Mouse (Mus musculus) neural tube, embryonic 14.5 days (tissue): ENCODE data around the gene Magi2. TPM values are rescaled to one million over a fixed set of nuclear protein-coding genes. Genes with fewer than 3 reads are reported as not detected.

Source experiments
- ATAC-seq: fragments of 200-750 bp; cut with Nextera tagmentation; 2 replicates; pipeline ENCODE4 v1.8.0; 2017; ENCODE audit warnings: low read depth, mild to moderate bottlenecking, moderate TSS enrichment, moderate library complexity
- H3K27ac ChIP-seq: fragments of 300-500 bp; sonication (generic); 2 replicates; pipeline ENCODE4 v1.5.1; 2014; ENCODE audit warnings: low read depth, mild to moderate bottlenecking, control low read depth, low read length, moderate library complexity, mixed read lengths
- H3K27me3 ChIP-seq: fragments of 300-500 bp; sonication (generic); 2 replicates; pipeline ENCODE4 v1.6.1; 2014; ENCODE audit warnings: low read length; ENCODE audit not compliant: control insufficient read depth, insufficient read depth
- H3K36me3 ChIP-seq: fragments of 300-500 bp; sonication (generic); 2 replicates; pipeline ENCODE4 v1.6.1; 2014; ENCODE audit warnings: low read length, mixed read lengths; ENCODE audit not compliant: control insufficient read depth, insufficient read depth
- H3K4me1 ChIP-seq: fragments of 300-500 bp; sonication (generic); 2 replicates; pipeline ENCODE4 v1.6.1; 2014; ENCODE audit warnings: low read length; ENCODE audit not compliant: control insufficient read depth, insufficient read depth
- H3K4me2 ChIP-seq: fragments of 300-500 bp; sonication (generic); 2 replicates; pipeline ENCODE4 v1.6.1; 2014; ENCODE audit warnings: mild to moderate bottlenecking, low read depth, low read length, control low read depth
- H3K4me3 ChIP-seq: fragments of 300-500 bp; sonication (generic); 2 replicates; pipeline ENCODE4 v1.5.1; 2014; ENCODE audit warnings: low read depth, low read length, control low read depth, mixed read lengths
- H3K9ac ChIP-seq: fragments of 300-500 bp; sonication (generic); replicated peaks from 2 replicates; pipeline ENCODE4 v1.6.1; 2014; ENCODE audit warnings: low read depth, mild to moderate bottlenecking, control low read depth, low read length, mixed read lengths
- H3K9me3 ChIP-seq: fragments of 300-500 bp; sonication (generic); 2 replicates; pipeline ENCODE4 v1.6.1; 2016; ENCODE audit warnings: low read length; ENCODE audit not compliant: control insufficient read depth
- WGBS: fragments of 180-500 bp; shearing (Covaris S2); extraction: QIAGEN DNeasy Blood & Tissue Kit; methylation state at CpG from one replicate; pipeline ENCODE4 v1.1.7; 2014; 5-methylcytosine and 5-hydroxymethylcytosine counted together
- polyA plus RNA-seq: library from polyadenylated mRNA; unstranded; fragments of >200 nt; fragmentation: Nextera tagmentation; extraction: Ambion mirVana; gene quantifications from 2 replicates; pipeline ENCODE4 v1.2.1, GENCODE M21; 2014

Gene Magi2
- polyA plus RNA-seq, 1 experiment from 2014 or later: 50.2 TPM

DNA sequence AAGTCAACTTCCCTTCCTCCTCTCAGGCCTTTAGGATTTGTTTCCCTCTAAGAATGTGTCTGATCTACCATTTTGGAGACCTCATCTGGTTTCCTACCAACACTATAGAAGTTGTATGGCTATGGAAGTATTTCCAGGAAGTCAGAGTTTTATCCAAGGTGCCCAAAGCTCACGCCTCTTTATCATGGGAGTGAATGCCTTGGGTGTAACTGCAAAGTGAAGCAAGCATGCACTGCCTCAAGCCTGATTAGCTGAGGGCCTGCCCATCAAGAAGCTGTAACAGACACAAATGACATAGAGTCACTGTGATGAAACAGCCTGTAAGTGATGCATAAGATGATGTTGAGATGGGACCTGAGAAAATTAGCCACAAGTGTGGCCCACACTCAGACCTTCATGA is 1416.9 kb downstream of the Magi2 start:
- Histone ChIP-seq H3K4me3 (no peak overlapping the region), H3K9me3 (no peaks in the 10 kb centered on the region), H3K4me1 (peaks cover 11% of the 10 kb centered on the region; the same call in 1 of the 2 replicates), H3K9ac (no peak overlapping the region), H3K36me3 (no peaks in the 10 kb centered on the region), H3K27ac (no peak overlapping the region), H3K4me2 (no peak overlapping the region), H3K27me3 (no peaks in the 10 kb centered on the region)
- WGBS: 97% methylated on average over 1 of the region's 1 CpGs
- ATAC-seq: no peak

DNA sequence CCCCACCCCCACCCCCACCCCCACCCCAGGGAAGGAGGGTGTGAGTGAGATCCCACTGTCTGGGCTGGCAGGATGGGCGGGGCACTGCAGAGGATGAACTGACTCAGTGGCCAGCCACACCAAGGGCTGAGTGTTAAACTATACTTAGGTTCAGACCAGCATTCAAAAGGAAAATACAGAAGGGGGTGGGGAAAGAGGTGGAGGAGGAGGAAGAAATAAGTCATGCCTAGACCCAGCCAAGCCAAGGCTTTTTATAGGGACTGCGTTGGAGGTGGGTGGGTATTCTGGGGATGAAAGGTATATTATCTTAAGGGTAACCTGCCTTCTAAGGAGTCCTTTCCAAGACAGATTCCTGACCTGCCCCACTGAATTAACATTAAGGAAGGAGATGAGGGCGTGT is 1420.1 kb downstream of the Magi2 start:
- Histone ChIP-seq H3K4me2 (no peak overlapping the region), H3K27ac (no peak overlapping the region), H3K9me3 (no peaks in the 10 kb centered on the region), H3K4me3 (no peak overlapping the region), H3K27me3 (no peaks in the 10 kb centered on the region), H3K4me1 (no peaks in the 10 kb centered on the region; the same call in 1 of the 2 replicates), H3K9ac (no peak overlapping the region), H3K36me3 (no peaks in the 10 kb centered on the region)
- no peak for ATAC-seq
- WGBS: 87% methylated on average over 3 of the region's 3 CpGs

DNA sequence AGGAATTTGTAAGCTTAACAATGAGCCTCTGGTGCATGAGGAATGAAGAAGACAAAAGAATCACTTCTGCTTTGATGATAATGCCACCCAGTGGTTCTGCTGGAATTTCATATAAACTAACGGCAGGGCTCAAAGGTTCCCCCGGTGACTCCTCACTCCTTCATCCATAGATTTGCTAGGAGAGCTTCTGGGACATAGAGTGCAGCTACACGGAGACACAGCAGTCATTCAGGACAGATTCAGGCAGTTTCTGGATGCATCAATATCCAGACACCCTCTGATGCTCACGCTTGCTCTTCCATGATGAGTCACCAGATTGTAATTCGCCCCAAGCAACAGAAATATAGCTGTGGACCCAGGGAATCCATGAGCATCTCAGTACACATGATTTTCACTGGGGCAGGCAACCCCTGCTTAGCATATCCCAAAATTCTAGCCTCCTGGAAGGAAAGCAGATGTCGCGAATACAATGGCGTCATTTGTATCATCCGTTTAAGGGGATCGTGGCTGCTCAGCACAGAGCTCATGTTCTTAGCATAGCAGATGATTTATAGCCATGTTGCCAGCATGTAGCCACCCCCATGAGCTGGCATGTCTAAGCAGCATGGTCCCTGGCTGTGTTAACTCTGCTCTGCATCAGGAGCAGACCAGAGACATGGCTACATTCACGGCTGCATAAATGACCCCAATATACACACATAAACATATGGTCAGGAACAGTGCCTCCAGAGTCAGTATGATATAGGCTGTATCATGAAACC is 1426.8 kb downstream of the Magi2 start:
- H3K27ac ChIP-seq: no peak overlapping the region
- no peak overlapping the region for H3K9ac ChIP-seq
- no peaks in the 10 kb centered on the region for H3K9me3 ChIP-seq
- H3K4me3 ChIP-seq: no peak overlapping the region
- no peaks in the 10 kb centered on the region for H3K36me3 ChIP-seq
- WGBS: 43% methylated on average over 11 of the region's 11 CpGs
- no peaks in the 10 kb centered on the region for H3K4me1 ChIP-seq
- no peak overlapping the region for H3K4me2 ChIP-seq
- no peaks in the 10 kb centered on the region for H3K27me3 ChIP-seq
- ATAC-seq: peak; percentile 77; the same call in 1 of the 2 replicates

DNA sequence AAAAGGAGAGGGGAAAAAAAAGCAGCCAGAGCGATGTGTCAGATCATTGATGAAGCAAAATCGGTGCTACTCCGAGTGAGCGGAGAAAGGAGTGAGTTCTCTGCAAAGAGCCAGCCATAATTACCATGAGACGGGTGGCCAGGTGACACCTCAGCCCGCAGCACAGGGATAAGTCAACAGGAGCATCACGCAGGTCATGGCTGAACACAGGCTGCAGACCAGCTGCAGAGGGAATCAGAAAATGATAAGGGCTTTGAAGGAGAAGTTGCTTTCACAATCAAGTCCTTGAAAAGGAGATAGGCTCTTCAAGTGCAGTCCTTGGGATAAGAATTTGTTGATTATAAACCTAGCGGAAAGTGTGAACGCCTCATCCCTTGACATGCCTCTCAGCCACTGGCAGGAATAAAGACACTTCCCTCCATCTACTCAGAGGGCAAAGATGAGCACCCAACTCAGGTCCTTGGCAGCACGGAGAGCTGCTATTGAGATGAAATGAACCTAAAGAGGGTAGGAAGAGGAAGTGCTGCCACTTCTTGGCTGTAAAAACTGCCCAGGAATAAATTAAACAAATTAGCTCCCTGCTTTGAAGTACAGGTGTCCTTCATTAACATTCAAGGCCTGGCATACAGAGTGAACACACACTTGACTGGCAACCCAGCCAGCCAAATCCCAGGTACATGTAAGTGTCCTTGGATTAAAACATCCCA is 1428.1 kb downstream of the Magi2 start:
- 78% methylated on average over 10 of the region's 10 CpGs for WGBS
- no peaks in the 10 kb centered on the region for H3K4me1 ChIP-seq
- no peak overlapping the region for H3K4me3 ChIP-seq
- H3K27me3 ChIP-seq: no peaks in the 10 kb centered on the region
- no peak for ATAC-seq
- no peaks in the 10 kb centered on the region for H3K36me3 ChIP-seq
- no peaks in the 10 kb centered on the region for H3K9me3 ChIP-seq
- H3K27ac ChIP-seq: no peak overlapping the region
- no peak overlapping the region for H3K9ac ChIP-seq
- no peak overlapping the region for H3K4me2 ChIP-seq

DNA sequence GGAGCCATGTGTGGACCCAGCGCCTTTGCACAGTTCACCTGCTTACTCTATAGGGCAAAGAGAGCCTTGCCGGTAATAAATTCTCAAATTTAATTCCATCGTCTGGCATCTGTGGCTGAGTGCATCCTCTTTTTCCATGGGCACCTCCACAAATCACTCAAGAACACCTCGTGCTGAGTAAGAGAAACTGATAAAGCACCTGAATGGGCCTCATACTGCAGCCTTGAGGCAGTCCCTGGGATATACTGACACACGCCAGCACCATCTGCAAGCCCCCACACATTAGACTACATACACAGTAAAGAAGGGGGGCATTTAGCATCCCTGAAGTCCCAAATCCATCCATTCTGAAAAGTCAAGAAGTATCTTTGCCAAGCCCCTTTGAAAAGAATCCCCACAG is 1430.2 kb downstream of the Magi2 start:
- WGBS: 79% methylated on average over 5 of the region's 5 CpGs
- Histone ChIP-seq H3K9ac (no peak overlapping the region), H3K27me3 (no peaks in the 10 kb centered on the region), H3K4me1 (no peaks in the 10 kb centered on the region), H3K27ac (no peak overlapping the region), H3K36me3 (no peaks in the 10 kb centered on the region), H3K4me3 (no peak overlapping the region), H3K4me2 (no peak overlapping the region), H3K9me3 (no peaks in the 10 kb centered on the region)
- no peak for ATAC-seq

DNA sequence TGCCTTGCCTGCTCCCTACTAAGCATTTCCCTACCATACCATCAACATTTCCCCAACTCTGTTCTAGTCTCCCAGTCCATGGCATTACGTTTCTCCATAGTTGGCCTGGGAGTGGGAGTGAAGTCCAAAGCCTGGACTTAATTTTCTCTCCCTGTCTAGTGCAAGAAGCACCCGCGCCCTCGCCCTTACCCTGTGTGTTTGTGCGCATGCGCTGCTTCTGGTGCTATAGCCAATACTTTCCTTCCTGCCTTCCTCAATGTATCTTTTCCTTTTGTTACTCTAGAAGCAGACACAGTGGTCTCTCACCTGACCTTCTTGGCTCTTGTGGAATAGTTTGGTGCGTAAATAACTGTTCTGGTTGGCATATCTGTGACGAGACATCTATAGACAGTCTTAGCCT is 1440.8 kb downstream of the Magi2 start:
- Histone ChIP-seq H3K9ac (no peak overlapping the region), H3K4me1 (no peaks in the 10 kb centered on the region), H3K9me3 (no peaks in the 10 kb centered on the region), H3K36me3 (no peaks in the 10 kb centered on the region), H3K4me3 (no peak overlapping the region), H3K27ac (no peak overlapping the region), H3K4me2 (no peak overlapping the region), H3K27me3 (no peaks in the 10 kb centered on the region)
- ATAC-seq: no peak
- WGBS: 94% methylated on average over 8 of the region's 8 CpGs

DNA sequence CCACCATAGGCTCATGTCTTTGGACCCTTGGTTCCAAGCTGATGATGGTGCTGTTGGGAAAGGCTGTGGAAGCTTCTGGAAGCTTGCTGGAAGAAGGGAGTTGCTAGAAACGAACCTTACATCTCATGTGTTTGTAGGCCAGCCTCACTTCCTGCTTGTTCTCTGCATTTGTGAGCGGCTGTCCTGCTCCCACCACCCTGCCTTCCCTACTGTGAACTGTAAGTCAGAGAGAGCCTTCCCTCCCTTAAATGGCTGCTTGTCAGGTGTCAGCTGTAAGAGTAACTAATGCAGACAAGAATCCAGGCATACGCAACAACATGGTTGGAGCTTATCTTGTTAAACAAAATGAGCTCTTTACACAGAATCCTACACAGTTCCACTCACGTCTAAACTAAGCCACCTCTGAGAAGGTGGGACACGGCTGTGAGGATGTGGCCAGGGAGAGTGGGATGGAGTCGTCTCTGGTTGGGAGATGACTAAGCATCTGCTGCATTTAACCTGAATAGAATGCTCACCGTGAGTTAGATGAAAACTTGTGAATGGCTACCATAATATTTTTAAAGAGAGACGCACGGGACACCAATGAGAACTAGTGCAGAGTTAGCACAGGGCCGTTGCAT is 1442.0 kb downstream of the Magi2 start:
- no peak overlapping the region for H3K9ac ChIP-seq
- H3K4me2 ChIP-seq: no peak overlapping the region
- H3K4me3 ChIP-seq: no peak overlapping the region
- H3K9me3 ChIP-seq: no peaks in the 10 kb centered on the region
- WGBS: 89% methylated on average over 10 of the region's 10 CpGs
- no peak overlapping the region for H3K27ac ChIP-seq
- H3K4me1 ChIP-seq: no peaks in the 10 kb centered on the region
- ATAC-seq: no peak
- H3K36me3 ChIP-seq: no peaks in the 10 kb centered on the region
- no peaks in the 10 kb centered on the region for H3K27me3 ChIP-seq

DNA sequence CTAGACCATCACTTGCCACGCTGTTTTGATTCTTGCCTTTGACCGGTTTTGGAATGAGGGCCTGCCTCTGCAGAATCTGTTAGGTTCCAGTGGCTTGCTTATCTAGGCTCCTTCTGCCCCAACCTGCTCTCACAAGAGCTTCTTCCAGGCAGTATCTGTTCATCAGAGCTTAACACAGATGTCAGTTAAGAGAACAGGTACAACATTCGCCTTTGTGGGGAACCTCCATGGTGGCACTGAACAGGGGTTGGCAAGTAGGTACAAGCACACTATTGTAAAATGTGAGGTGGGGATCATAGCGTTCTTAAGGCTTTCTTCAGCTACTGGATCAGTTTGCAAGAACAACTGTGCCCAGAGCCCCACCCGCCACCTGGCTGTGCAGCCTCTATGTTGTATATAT is 1442.6 kb downstream of the Magi2 start:
- WGBS: 85% methylated on average over 5 of the region's 5 CpGs
- Histone ChIP-seq H3K4me2 (no peak overlapping the region), H3K4me3 (no peak overlapping the region), H3K9ac (no peak overlapping the region), H3K9me3 (no peaks in the 10 kb centered on the region), H3K36me3 (no peaks in the 10 kb centered on the region), H3K27ac (no peak overlapping the region), H3K4me1 (no peaks in the 10 kb centered on the region), H3K27me3 (no peaks in the 10 kb centered on the region)
- ATAC-seq: no peak

DNA sequence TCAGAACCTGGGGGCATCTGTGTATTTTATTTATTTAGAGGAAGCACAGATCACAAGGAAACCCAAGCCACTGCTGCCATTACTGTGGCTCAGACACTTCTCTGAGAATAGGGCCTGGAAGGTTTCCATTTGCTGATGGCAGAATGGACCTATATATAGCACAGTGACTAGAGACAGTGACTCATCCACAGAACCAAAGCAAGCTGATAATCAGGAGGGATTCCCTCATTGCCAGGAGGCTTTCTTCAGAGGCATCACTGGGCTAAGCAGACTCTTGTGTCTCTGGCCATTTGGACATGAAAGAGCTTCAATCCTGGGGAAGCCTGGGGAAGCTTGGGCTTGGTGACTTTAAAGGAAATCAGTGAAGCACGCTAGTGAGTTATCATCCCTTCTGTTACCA is 1445.0 kb downstream of the Magi2 start:
- Histone ChIP-seq H3K27me3 (no peaks in the 10 kb centered on the region), H3K9ac (no peak overlapping the region), H3K4me2 (no peak overlapping the region), H3K9me3 (no peaks in the 10 kb centered on the region), H3K4me3 (no peak overlapping the region), H3K27ac (no peak overlapping the region), H3K36me3 (no peaks in the 10 kb centered on the region), H3K4me1 (peaks cover 6% of the 10 kb centered on the region; the same call in 1 of the 2 replicates)
- 65% methylated on average over 1 of the region's 1 CpGs for WGBS
- ATAC-seq: no peak
